Mouse (Mus musculus): ENCODE data around the gene Hoxa4.

Gene Hoxa4

GRCm38 (mm10) chr6:52168191-52169055 lies 23.1 kb downstream of the Hoxa4 start:
- ATAC-seq (ENCODE audit: insufficient number of reproducible peaks, low FRiP score, low TSS enrichment): no peak

- no peak for ATAC-seq (ENCODE audit: insufficient number of reproducible peaks, low FRiP score, low TSS enrichment)
These were observed 23.8 kb downstream of the Hoxa4 start for GRCm38 (mm10) chr6:52167736-52168161.

- ATAC-seq (ENCODE audit: insufficient number of reproducible peaks, low FRiP score, low TSS enrichment): no peak
These were observed 24.4 kb downstream of the Hoxa4 start for GRCm38 (mm10) chr6:52167176-52167575.

GRCm38 (mm10) chr6:52166431-52167077 lies 25.0 kb downstream of the Hoxa4 start:
- ATAC-seq (ENCODE audit: insufficient number of reproducible peaks, low FRiP score, low TSS enrichment): no peak

- ATAC-seq (ENCODE audit: insufficient number of reproducible peaks, low FRiP score, low TSS enrichment): no peak
These were observed 25.8 kb downstream of the Hoxa4 start for GRCm38 (mm10) chr6:52165441-52166370.

GRCm38 (mm10) chr6:52164626-52165440 lies 26.7 kb downstream of the Hoxa4 start, which contains the start of gene Hoxa2:
Gene Hoxa2 (minus strand): TSS chr6:52164831.
- no peak for ATAC-seq (ENCODE audit: insufficient number of reproducible peaks, low FRiP score, low TSS enrichment)

GRCm38 (mm10) chr6:52164051-52164625 lies 27.4 kb downstream of the Hoxa4 start:
- no peak for ATAC-seq (ENCODE audit: insufficient number of reproducible peaks, low FRiP score, low TSS enrichment)

- no peak for ATAC-seq (ENCODE audit: insufficient number of reproducible peaks, low FRiP score, low TSS enrichment)
These were observed 28.1 kb downstream of the Hoxa4 start for GRCm38 (mm10) chr6:52163366-52164031.

GRCm38 (mm10) chr6:52162611-52163365 lies 28.8 kb downstream of the Hoxa4 start:
- ATAC-seq (ENCODE audit: insufficient number of reproducible peaks, low FRiP score, low TSS enrichment): no peak

GRCm38 (mm10) chr6:52162093-52162380 lies 29.5 kb downstream of the Hoxa4 start:
- ATAC-seq (ENCODE audit: insufficient number of reproducible peaks, low FRiP score, low TSS enrichment): no peak

- no peak for ATAC-seq (ENCODE audit: insufficient number of reproducible peaks, low FRiP score, low TSS enrichment)
These were observed 30.0 kb downstream of the Hoxa4 start for GRCm38 (mm10) chr6:52161336-52162092.

- no peak for ATAC-seq (ENCODE audit: insufficient number of reproducible peaks, low FRiP score, low TSS enrichment)
These were observed 30.8 kb downstream of the Hoxa4 start for GRCm38 (mm10) chr6:52160511-52161335.

- ATAC-seq (ENCODE audit: insufficient number of reproducible peaks, low FRiP score, low TSS enrichment): no peak
These were observed 31.6 kb downstream of the Hoxa4 start for GRCm38 (mm10) chr6:52159979-52160378.

- no peak for ATAC-seq (ENCODE audit: insufficient number of reproducible peaks, low FRiP score, low TSS enrichment)
These were observed 32.3 kb downstream of the Hoxa4 start for GRCm38 (mm10) chr6:52159164-52159761.

GRCm38 (mm10) chr6:52158276-52159051 lies 33.1 kb downstream of the Hoxa4 start, which contains the start of gene Hoxa1:
Gene Hoxa1 (minus strand): TSS chr6:52158317.
- no peak for ATAC-seq (ENCODE audit: insufficient number of reproducible peaks, low FRiP score, low TSS enrichment)

All from cerebellum, adult (tissue).